Mouse (Mus musculus): ENCODE measurements around the gene Tfr2. TPM values are rescaled to one million over a fixed set of nuclear protein-coding genes. Genes with fewer than 3 reads are reported as not detected.
A peak's percentile ranks its signal among the peaks of the same experiment; 100 is the strongest.

Gene Tfr2
- total and polyA plus RNA-seq, 3 experiments: 96.2 to 112 TPM; not detected in 1

GRCm38 (mm10) chr5:137553000-137553399, 16.6 kb upstream of the Tfr2 start:
- H3K4me3 ChIP-seq (ENCODE audit: control insufficient read depth in 1 of 2, insufficient read depth in 1 of 2, low read depth in 2 of 2, low read length in 2 of 2): no peak overlapping the region
- H3K27me3 ChIP-seq (ENCODE audit: control insufficient read depth in 1 of 2, insufficient read depth in 2 of 2, low read length in 2 of 2): peaks cover 4 to 9% of the 10 kb centered on the region in 2 experiments
- H3K9me3 ChIP-seq (replicated peaks; ENCODE audit: insufficient read depth, low read length): no peaks in the 10 kb centered on the region
- no peaks in the 10 kb centered on the region for H3K36me3 ChIP-seq (ENCODE audit: control insufficient read depth in 1 of 2, insufficient read depth in 2 of 2, low read length in 2 of 2)
- no peak overlapping the region for H3K9ac ChIP-seq (ENCODE audit: control insufficient read depth, low read depth, low read length, poor library complexity, severe bottlenecking)
- no peak for TF ChIP-seq POLR2AphosphoS5 (IDR thresholded peaks at IDR 0.05; ENCODE audit: borderline replicate concordance, low read depth, low read length)
- no peak for TF ChIP-seq ZMIZ1 (IDR thresholded peaks at IDR 0.05; ENCODE audit: low read depth, low read length)
- TF ChIP-seq NRF1 (IDR thresholded peaks at IDR 0.05; ENCODE audit: insufficient read depth, low read depth, low read length, poor library complexity, severe bottlenecking): no peak
- no peak for TF ChIP-seq HCFC1 (IDR thresholded peaks at IDR 0.05; ENCODE audit: low read depth, low read length)
- no peak for TF ChIP-seq RAD21 (IDR thresholded peaks at IDR 0.05; ENCODE audit: low read depth, low read length)
- TF ChIP-seq MAZ (IDR thresholded peaks at IDR 0.05; ENCODE audit: low read depth, low read length): no peak
- no peak for TF ChIP-seq ZNF384 (IDR thresholded peaks at IDR 0.05; ENCODE audit: low read depth, low read length)
- no peak for TF ChIP-seq TAL1 (IDR thresholded peaks at IDR 0.05; ENCODE audit: low read length)
- no peak overlapping the region for H3K27ac ChIP-seq (ENCODE audit: control insufficient read depth, low read depth, low read length)
- 0 out of 4 replicates have a peak, but pooled peaks cover 0 to 4% of the 10 kb centered on the region in 2 experiments for H3K4me1 ChIP-seq (ENCODE audit: control insufficient read depth in 1 of 2, insufficient read depth in 2 of 2, low read length in 2 of 2)
- DNase-seq (ENCODE audit: low read depth, low spot score): no peak
- no peaks in the 10 kb centered on the region for H3K79me2 ChIP-seq (ENCODE audit: control insufficient read depth, insufficient read depth, low read length, poor library complexity)

- Histone ChIP-seq H3K4me1 (ENCODE audit: control insufficient read depth in 1 of 2, insufficient read depth in 2 of 2, low read length in 2 of 2) (0 out of 4 replicates have a peak, but pooled peaks cover 0 to 4% of the 10 kb centered on the region in 2 experiments), H3K9me3 (replicated peaks; ENCODE audit: insufficient read depth, low read length) (no peaks in the 10 kb centered on the region), H3K9ac (ENCODE audit: control insufficient read depth, low read depth, low read length, poor library complexity, severe bottlenecking) (no peak within 1 kb of the TSS), H3K79me2 (ENCODE audit: control insufficient read depth, insufficient read depth, low read length, poor library complexity) (no peaks in the 10 kb centered on the region), H3K27me3 (ENCODE audit: control insufficient read depth in 1 of 2, insufficient read depth in 2 of 2, low read length in 2 of 2) (peaks cover 6 to 14% of the 10 kb centered on the region in 2 experiments), H3K4me3 (ENCODE audit: control insufficient read depth in 1 of 2, insufficient read depth in 1 of 2, low read depth in 2 of 2, low read length in 2 of 2) (no peak within 1 kb of the TSS), H3K36me3 (ENCODE audit: control insufficient read depth in 1 of 2, insufficient read depth in 2 of 2, low read length in 2 of 2) (no peaks in the 10 kb centered on the region), H3K27ac (ENCODE audit: control insufficient read depth, low read depth, low read length) (no peak within 1 kb of the TSS)
- DNase-seq (ENCODE audit: low read depth, low spot score): peak; percentile 76
- TF ChIP-seq MAZ (IDR thresholded peaks at IDR 0.05; ENCODE audit: low read depth, low read length): peak; percentile 96
- no peak for TF ChIP-seq ELF1 (IDR thresholded peaks at IDR 0.05; ENCODE audit: low read depth, low read length)
- no peak for TF ChIP-seq POLR2AphosphoS5 (IDR thresholded peaks at IDR 0.05; ENCODE audit: borderline replicate concordance, low read depth, low read length)
- no peak for TF ChIP-seq BHLHE40 (IDR thresholded peaks at IDR 0.05; ENCODE audit: borderline replicate concordance, low read depth, low read length)
- no peak for TF ChIP-seq MAFK (IDR thresholded peaks at IDR 0.05; ENCODE audit: borderline replicate concordance, low read depth, low read length)
- peak; percentile 92 for TF ChIP-seq SIN3A (IDR thresholded peaks at IDR 0.05; ENCODE audit: low read length)
- no peak for TF ChIP-seq UBTF (IDR thresholded peaks at IDR 0.05; ENCODE audit: borderline replicate concordance, insufficient read depth, low read depth, low read length)
- no peak for TF ChIP-seq TBP (IDR thresholded peaks at IDR 0.05; ENCODE audit: low read depth, low read length)
- TF ChIP-seq GATA1 (IDR thresholded peaks at IDR 0.05; ENCODE audit: low read depth, low read length): no peak
- no peak for TF ChIP-seq E2F4 (IDR thresholded peaks at IDR 0.05; ENCODE audit: borderline replicate concordance, low read depth, low read length)
- no peak for TF ChIP-seq KAT2A (conservative IDR thresholded peaks at IDR 0.05; ENCODE audit: low read depth, low read length)
- TF ChIP-seq USF1 (IDR thresholded peaks at IDR 0.05; ENCODE audit: low read depth, low read length): no peak
- TF ChIP-seq HCFC1 (IDR thresholded peaks at IDR 0.05; ENCODE audit: low read depth, low read length): no peak
- no peak for TF ChIP-seq RAD21 (IDR thresholded peaks at IDR 0.05; ENCODE audit: low read depth, low read length)
- no peak for TF ChIP-seq CTCF (IDR thresholded peaks at IDR 0.05 in 2 of 3, conservative IDR thresholded peaks at IDR 0.05 in 1 of 3; ENCODE audit: control insufficient read depth in 1 of 3, insufficient read depth in 1 of 3, low read depth in 2 of 3, low read length in 3 of 3, poor library complexity in 1 of 3, severe bottlenecking in 1 of 3)
- TF ChIP-seq EP300 (IDR thresholded peaks at IDR 0.05; ENCODE audit: low read depth in 1 of 2, low read length in 2 of 2): peak in 1 of 2 experiments; percentile 47; a peak in 1 of 4 replicates
- TF ChIP-seq USF2 (IDR thresholded peaks at IDR 0.05; ENCODE audit: borderline replicate concordance in 1 of 2, insufficient read depth in 1 of 2, low read depth in 1 of 2, low read length in 2 of 2): no peak
- TF ChIP-seq SMC3 (IDR thresholded peaks at IDR 0.05; ENCODE audit: low read depth, low read length): no peak
- no peak for TF ChIP-seq ZC3H11A (IDR thresholded peaks at IDR 0.05; ENCODE audit: low read depth, low read length)
- no peak for TF ChIP-seq NELFE (IDR thresholded peaks at IDR 0.05; ENCODE audit: low read depth, low read length)
- TF ChIP-seq MYB (IDR thresholded peaks at IDR 0.05; ENCODE audit: low read depth, low read length): no peak
- TF ChIP-seq POLR2AphosphoS2 (IDR thresholded peaks at IDR 0.05; ENCODE audit: low read length): no peak
- no peak for TF ChIP-seq CHD1 (IDR thresholded peaks at IDR 0.05; ENCODE audit: low read depth, low read length)
- TF ChIP-seq ZNF384 (IDR thresholded peaks at IDR 0.05; ENCODE audit: low read depth, low read length): no peak
- TF ChIP-seq GABPA (IDR thresholded peaks at IDR 0.05; ENCODE audit: low read depth, low read length): no peak
- TF ChIP-seq NRF1 (IDR thresholded peaks at IDR 0.05; ENCODE audit: insufficient read depth, low read depth, low read length, poor library complexity, severe bottlenecking): no peak
- TF ChIP-seq TAL1 (IDR thresholded peaks at IDR 0.05; ENCODE audit: low read length): no peak
- TF ChIP-seq ZMIZ1 (IDR thresholded peaks at IDR 0.05; ENCODE audit: low read depth, low read length): no peak
- peak; percentile 81 for TF ChIP-seq MXI1 (IDR thresholded peaks at IDR 0.05; ENCODE audit: low read depth, low read length)
- TF ChIP-seq CHD2 (IDR thresholded peaks at IDR 0.05; ENCODE audit: low read length): 0 out of 2 replicates have a peak, but pooled peaks have one; percentile 30
These were observed 16.2 kb upstream of the Tfr2 start, which contains the start of gene Actl6b for GRCm38 (mm10) chr5:137553411-137553837. Gene Actl6b (plus strand): TSS chr5:137553517.

Data from MEL (cell line).